Mouse (Mus musculus): Measurements from ENCODE around the gene Prokr1.

GRCm38 (mm10) chr6:87532953-87533710 lies 57.4 kb downstream of the Prokr1 start, which contains the start of gene Arhgap25:
- no peak for TF ChIP-seq CTCF (IDR thresholded peaks at IDR 0.05 in 2 of 3, conservative IDR thresholded peaks at IDR 0.05 in 1 of 3; ENCODE audit: control insufficient read depth in 1 of 3, insufficient read depth in 1 of 3, low read depth in 2 of 3, low read length in 3 of 3, poor library complexity in 1 of 3, severe bottlenecking in 1 of 3)
- no peak for TF ChIP-seq RAD21 (IDR thresholded peaks at IDR 0.05; ENCODE audit: low read depth, low read length)
- peak; percentile 68 to 69 for TF ChIP-seq EP300 (IDR thresholded peaks at IDR 0.05; ENCODE audit: low read depth in 1 of 2, low read length in 2 of 2)
- no peak for TF ChIP-seq E2F4 (IDR thresholded peaks at IDR 0.05; ENCODE audit: borderline replicate concordance, low read depth, low read length)
- TF ChIP-seq GATA1 (IDR thresholded peaks at IDR 0.05; ENCODE audit: low read depth, low read length): peak; percentile 48; the same call in 1 of the 2 replicates
- TF ChIP-seq ZKSCAN1 (IDR thresholded peaks at IDR 0.05; ENCODE audit: low read depth, low read length): no peak
- TF ChIP-seq SIN3A (IDR thresholded peaks at IDR 0.05; ENCODE audit: low read length): peak; percentile 87
- TF ChIP-seq USF1 (IDR thresholded peaks at IDR 0.05; ENCODE audit: low read depth, low read length): peak; percentile 63
- TF ChIP-seq POLR2A (IDR thresholded peaks at IDR 0.05; ENCODE audit: control insufficient read depth in 1 of 2, insufficient read depth in 1 of 2, low read depth in 1 of 2, low read length in 2 of 2, poor library complexity in 1 of 2): peak in 1 of 2 experiments; percentile 55; a peak in 2 of 4 replicates
- no peak for TF ChIP-seq TAL1 (IDR thresholded peaks at IDR 0.05; ENCODE audit: low read length)
- peak; percentile 45 for TF ChIP-seq TCF12 (IDR thresholded peaks at IDR 0.05; ENCODE audit: low read depth, low read length)
- TF ChIP-seq MAX (IDR thresholded peaks at IDR 0.05; ENCODE audit: low read length): peak; percentile 66
